Mouse (Mus musculus) lung, adult 18-20 months (tissue): ENCODE data around the gene Speer2.

ENCODE experiments used
- DNase-seq, 2 experiments: peaks; one replicate each; pipeline ENCODE4 v3.0.0; 2022; ENCODE audit warnings: mixed read lengths in 2 of 2

The Speer2 gene

DNA sequence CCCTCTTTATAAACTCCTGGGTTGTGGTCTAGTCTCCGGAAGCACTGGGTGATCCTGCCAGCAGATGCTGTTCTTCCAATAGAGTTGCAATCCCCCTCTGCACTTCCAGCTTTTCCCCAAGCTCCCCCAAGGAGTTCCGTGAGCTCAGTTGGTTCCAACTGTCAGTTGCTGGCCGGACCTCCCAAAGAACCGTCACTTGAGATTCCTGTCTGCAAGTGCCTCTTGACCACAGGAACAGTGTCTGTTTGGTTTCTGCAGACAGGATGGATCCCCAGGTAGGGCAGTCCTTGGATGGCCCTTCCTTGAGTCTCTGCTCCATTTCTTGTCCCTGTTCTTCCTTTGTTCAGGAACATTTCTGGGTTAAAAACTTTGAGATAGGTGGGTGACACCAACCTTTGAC is at the start of gene Speer2:
Speer2 (minus strand) TSS at position 101 of the 400 bp plus-strand sequence.
- no peak for DNase-seq

DNA sequence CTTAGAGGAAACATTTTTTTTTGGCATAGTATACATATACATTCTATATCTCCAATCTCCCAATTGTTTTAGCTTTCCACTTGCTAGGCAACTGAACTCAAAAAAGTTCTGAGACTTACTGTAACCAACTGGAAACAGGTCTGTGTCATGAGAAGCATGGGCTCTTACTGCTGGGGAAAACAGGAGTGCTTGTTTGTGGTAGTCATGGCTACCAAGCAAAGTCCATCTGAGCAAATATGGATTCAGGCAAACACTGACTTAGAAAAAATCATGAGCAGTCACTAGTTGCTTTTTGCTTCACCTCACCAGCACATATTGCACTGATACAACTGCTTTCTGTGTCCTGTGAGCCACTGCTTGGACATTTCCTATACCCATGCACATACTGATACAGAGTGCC is 40.8 kb upstream of the Speer2 start:
- no peak for DNase-seq

DNA sequence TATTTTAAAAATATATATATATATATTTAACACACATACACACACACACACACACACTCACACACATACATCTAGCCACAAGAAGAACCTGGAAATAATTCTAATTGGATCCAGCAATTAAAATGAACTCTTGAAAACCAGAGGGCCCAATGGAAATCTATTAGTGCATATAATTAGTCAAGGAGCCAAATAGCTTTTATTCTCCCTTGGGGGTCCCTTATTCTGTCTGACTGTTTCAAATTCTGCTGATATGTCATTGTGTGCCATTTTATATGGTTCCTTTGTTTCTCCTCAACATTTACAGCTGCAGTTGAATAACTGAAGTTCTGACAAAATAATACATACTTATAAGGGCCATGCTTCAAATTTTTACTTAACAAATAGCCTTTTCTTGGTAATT is 17.2 kb upstream of the Speer2 start:
- no peak for DNase-seq

DNA sequence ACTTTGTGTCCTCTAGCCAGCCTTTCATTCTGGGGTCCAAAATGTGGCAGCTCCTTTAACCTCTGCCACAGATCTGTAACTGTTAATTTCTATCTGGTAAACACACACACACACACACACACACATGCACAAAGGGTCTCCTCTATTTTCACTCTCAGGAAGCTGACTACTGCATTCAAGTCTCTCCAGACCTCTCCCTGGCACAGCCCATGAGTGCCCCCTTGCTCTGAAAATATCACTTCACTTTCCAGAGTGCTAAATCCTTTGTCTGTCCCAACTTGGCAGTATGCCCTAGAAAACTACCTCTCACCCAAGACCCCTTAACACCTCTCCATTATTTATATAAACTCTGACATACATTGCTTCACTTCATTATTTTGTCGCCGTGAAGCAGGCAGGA is 26.9 kb downstream of the Speer2 start:
- no peak for DNase-seq

DNA sequence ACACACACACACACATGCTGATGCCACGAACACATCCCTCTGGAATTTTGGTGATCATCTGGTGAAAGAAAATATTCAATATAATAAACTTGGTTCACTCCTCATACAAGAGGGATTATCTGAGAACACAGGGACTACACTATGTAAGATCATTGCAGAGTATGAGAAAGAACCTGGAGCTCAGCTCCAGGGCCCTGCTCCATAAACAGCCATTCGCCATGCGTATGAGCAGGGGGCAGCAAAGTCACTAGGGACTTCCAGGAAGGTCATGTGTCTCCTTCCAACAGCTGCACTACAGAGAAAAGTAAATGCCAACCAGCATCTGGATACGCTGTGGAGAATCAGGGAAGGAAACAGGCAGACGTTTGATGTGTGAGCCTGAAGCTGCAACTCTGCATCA is 49.9 kb downstream of the Speer2 start:
- DNase-seq: no peak
